Mouse (Mus musculus) forebrain, embryonic 13.5 days (tissue): ENCODE measurements around the gene Clk3. TPM values are rescaled to one million over a fixed set of nuclear protein-coding genes. Genes with fewer than 3 reads are reported as not detected.
"Not testable (repeated sequence)": the region's sequence is repeated elsewhere in the genome, so short reads cannot be mapped to it uniquely, and the experiment has no call there.

Experiments used
- ATAC-seq: fragments of 200-750 bp; cut with Nextera tagmentation; 2 replicates; pipeline ENCODE4 v1.8.0; 2017
- H3K27ac ChIP-seq: fragments of 300-500 bp; sonication (generic); 2 replicates; pipeline ENCODE4 v1.5.1; 2015; ENCODE audit warnings: inconsistent platforms, mild to moderate bottlenecking, moderate library complexity
- H3K27me3 ChIP-seq: fragments of 300-500 bp; sonication (generic); 2 replicates; pipeline ENCODE4 v1.6.1; 2015; ENCODE audit warnings: mild to moderate bottlenecking, inconsistent platforms
- H3K36me3 ChIP-seq: fragments of 300-500 bp; sonication (generic); 2 replicates; pipeline ENCODE4 v1.6.1; 2015; ENCODE audit warnings: mild to moderate bottlenecking, inconsistent platforms; ENCODE audit not compliant: poor library complexity, severe bottlenecking
- H3K4me1 ChIP-seq: fragments of 300-500 bp; sonication (generic); 2 replicates; pipeline ENCODE4 v1.6.1; 2015; ENCODE audit warnings: inconsistent platforms
- H3K4me2 ChIP-seq: fragments of 300-500 bp; sonication (generic); 2 replicates; pipeline ENCODE4 v1.6.1; 2015; ENCODE audit warnings: inconsistent platforms, mild to moderate bottlenecking, moderate library complexity
- H3K4me3 ChIP-seq: fragments of 300-500 bp; sonication (generic); 2 replicates; pipeline ENCODE4 v1.5.1; 2015; ENCODE audit warnings: mild to moderate bottlenecking, inconsistent platforms
- H3K9ac ChIP-seq: fragments of 300-500 bp; sonication (generic); 2 replicates; pipeline ENCODE4 v1.6.1; 2015; ENCODE audit warnings: mild to moderate bottlenecking, inconsistent platforms
- H3K9me3 ChIP-seq: fragments of 300-500 bp; sonication (generic); replicated peaks from 2 replicates; pipeline ENCODE4 v1.6.1; 2016; ENCODE audit warnings: inconsistent platforms
- WGBS: fragments of 180-500 bp; shearing (Covaris S2); methylation state at CpG from one replicate; pipeline ENCODE4 v1.1.7; 2015; 5-methylcytosine and 5-hydroxymethylcytosine counted together
- polyA plus RNA-seq: library from polyadenylated mRNA; unstranded; fragments of >200 nt; fragmentation: Nextera tagmentation; extraction: Ambion mirVana; gene quantifications from 2 replicates; pipeline ENCODE4 v1.2.1, GENCODE M21; 2015

Gene Clk3
- polyA plus RNA-seq, 1 experiment from 2014 or later = 90.5 TPM

DNA sequence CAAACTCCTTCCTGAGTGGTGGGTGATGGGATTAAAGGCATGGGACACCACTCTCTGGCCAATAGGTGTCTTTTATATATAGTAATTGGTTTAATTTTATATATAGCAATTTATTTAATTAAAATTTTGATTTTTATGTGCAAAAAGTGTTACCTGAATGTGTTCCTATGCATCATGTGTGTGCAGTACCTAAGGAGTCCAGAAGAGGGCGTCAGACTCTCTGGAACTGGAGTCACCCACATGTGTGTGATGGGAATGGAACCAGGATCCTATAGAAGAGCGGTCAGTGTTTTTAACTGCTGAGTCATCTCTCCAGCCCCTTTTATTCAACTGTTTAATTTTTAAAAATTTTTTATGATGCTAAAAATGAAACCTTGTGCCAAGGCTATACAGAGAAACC lies 53.5 kb downstream of the Clk3 start:
- WGBS = 76% methylated on average over 2 of the region's 2 CpGs
- Histone ChIP-seq H3K4me1 (peaks cover 17% of the 10 kb centered on the region), H3K4me2 (no peak overlapping the region), H3K4me3 (no peak overlapping the region), H3K36me3 (peaks cover 52% of the 10 kb centered on the region), H3K27ac (no peak overlapping the region), H3K27me3 (no peaks in the 10 kb centered on the region), H3K9me3 (no peaks in the 10 kb centered on the region), H3K9ac (no peak overlapping the region)
- no peak for ATAC-seq

DNA sequence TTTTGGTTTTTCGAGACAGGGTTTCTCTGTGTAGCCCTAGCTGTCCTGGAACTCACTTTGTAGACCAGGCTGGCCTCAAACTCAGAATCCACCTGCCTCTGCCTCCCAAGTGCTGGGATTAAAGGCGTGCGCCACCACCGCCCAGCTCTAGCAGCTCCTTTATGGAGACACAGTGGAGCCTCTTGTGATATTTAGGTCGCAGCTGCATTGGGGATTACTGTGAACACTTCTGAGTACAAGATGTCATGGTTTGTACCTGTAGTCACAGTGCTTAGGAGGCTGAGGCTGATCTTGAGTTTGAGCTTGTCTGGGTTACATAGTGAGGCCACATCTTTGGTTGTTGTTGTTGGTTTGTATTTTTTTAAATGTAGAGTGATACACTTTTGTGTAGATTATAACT lies 55.4 kb downstream of the Clk3 start:
- 94% methylated on average over 5 of the region's 5 CpGs for WGBS

DNA sequence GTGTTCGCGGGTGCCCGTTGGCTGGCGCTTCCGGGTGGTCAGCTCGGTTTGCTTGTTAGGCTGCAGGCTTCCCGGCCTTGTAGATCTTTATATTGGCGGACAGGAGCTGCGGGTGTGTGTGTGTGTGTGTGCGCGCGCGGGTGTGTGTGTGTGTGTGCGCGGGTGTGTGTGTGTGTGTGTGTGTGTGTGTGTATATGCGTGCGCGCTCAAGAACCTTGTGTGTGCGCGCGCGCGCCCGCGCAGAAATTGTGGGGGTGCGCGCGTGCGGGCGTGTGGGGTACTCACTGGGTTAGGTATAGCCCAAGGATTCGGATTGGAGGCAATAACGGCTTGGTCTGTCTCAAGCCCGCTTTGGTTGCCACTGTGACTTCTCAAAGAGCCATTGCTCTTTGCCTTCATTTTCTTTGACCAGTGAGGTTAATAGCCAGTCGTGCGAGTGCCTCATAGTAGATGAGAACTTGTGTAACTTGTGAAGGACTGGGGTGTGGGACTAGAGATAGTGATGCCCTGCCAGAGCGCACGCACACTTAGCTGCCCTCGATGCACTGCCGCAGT lies 56.9 kb downstream of the Clk3 start:
- Histone ChIP-seq H3K27me3 (no peaks in the 10 kb centered on the region), H3K36me3 (peaks cover 20% of the 10 kb centered on the region), H3K27ac (peak overlapping the region; percentile 79), H3K9ac (peak overlapping the region; percentile 90), H3K9me3 (no peaks in the 10 kb centered on the region), H3K4me2 (peak overlapping the region; percentile 70), H3K4me3 (peak overlapping the region; percentile 94), H3K4me1 (peaks cover 17% of the 10 kb centered on the region)
- ATAC-seq = peak; percentile 74
- 6% methylated on average over 38 of the region's 39 CpGs for WGBS

More for the DNA sequence above, 55.4 kb downstream of the Clk3 start:
- not testable (repeated sequence) for H3K27me3 ChIP-seq, ATAC-seq, H3K27ac ChIP-seq, H3K4me2 ChIP-seq, H3K9me3 ChIP-seq, H3K4me3 ChIP-seq, H3K9ac ChIP-seq
- H3K36me3 ChIP-seq = peaks cover 34% of the 10 kb centered on the region
- peaks cover 17% of the 10 kb centered on the region for H3K4me1 ChIP-seq

DNA sequence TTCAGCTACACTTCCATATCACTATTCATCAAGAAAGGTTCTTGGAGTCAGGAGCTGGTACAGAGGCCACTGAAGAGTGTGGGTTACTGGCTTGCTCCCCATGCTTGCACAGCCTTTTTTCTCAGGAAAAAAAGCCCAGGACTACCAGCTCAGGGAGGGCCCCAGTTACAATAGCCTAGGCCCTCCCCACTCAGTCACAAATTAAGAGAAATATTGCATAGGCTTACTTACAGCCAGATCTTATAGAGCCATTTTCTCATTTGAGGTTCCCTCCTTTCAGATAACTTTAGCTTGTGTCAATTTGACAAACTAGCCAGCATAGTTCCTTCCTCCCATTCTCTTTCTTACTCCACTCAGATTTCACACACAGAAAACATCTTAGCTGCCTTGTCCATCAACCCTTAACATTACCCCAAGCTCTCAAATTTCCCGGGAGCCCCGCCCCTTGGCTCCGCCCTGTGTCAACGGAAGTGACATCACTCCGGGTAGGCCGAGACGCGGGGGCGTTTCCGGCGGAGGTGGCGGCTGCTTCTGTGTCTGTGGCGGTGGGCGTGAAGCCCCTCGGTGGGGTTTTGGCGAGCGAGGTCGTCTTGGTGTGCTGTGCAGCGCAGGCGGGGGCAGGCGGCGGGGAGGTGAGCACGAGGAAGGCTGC lies 57.5 kb downstream of the Clk3 start, which contains the start of gene Edc3:
Edc3 (plus strand) TSS at position 473 of the 652 bp plus-strand sequence.
- peaks cover 17% of the 10 kb centered on the region for H3K4me1 ChIP-seq
- H3K4me3 ChIP-seq = peak within 1 kb of the TSS; percentile 94
- peaks cover 15% of the 10 kb centered on the region for H3K36me3 ChIP-seq
- no peaks in the 10 kb centered on the region for H3K9me3 ChIP-seq
- H3K9ac ChIP-seq = peak within 1 kb of the TSS; percentile 90
- no peaks in the 10 kb centered on the region for H3K27me3 ChIP-seq
- peak within 1 kb of the TSS; percentile 70 for H3K4me2 ChIP-seq
- peak; percentile 95 for ATAC-seq
- under 1% methylated on average over 23 of the region's 23 CpGs for WGBS
- peak within 1 kb of the TSS; percentile 79 for H3K27ac ChIP-seq

DNA sequence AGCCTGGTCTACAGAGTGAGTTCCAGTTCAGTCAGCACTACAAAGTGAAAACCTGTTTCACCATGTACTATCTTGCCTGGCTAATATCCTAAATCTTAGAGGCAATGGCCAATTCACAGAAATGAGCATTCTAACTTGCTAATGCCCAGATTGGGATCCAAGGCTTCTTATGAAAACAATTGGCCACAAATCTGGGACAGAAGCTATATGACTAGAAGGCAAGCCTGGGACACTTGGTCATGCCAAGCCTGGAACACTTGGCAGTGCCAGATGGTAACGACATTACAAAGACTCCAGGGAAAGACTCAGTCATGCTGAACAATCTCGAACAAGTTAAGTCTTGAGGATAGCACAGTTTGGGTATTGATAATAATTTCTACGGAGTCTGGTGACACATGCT lies 59.2 kb downstream of the Clk3 start:
- Histone ChIP-seq H3K4me2 (no peak overlapping the region), H3K9me3 (no peaks in the 10 kb centered on the region), H3K4me3 (no peak overlapping the region), H3K36me3 (no peaks in the 10 kb centered on the region), H3K4me1 (peaks cover 17% of the 10 kb centered on the region), H3K27ac (no peak overlapping the region), H3K27me3 (no peaks in the 10 kb centered on the region), H3K9ac (no peak overlapping the region)
- 89% methylated on average over 3 of the region's 3 CpGs for WGBS
- ATAC-seq = no peak

Other genes starting within 250 kb of the Clk3 start
- gene Cox5a, start 244.6 kb downstream of the Clk3 start, polyA plus RNA-seq = 775 and 903 TPM in 2 replicates
- 20.1 and 23.3 TPM in 2 replicates for gene Fam219b, start 228.3 kb downstream of the Clk3 start, polyA plus RNA-seq
- 63.2 and 70.0 TPM in 2 replicates for gene Mpi, start 213.1 kb downstream of the Clk3 start, polyA plus RNA-seq
- gene Scamp2, start 204.9 kb downstream of the Clk3 start, polyA plus RNA-seq = 56.5 and 63.9 TPM in 2 replicates
- gene Ulk3, start 176.4 kb downstream of the Clk3 start, polyA plus RNA-seq = 20.0 and 20.3 TPM in 2 replicates
- not detected in 2 replicates for gene Cplx3, start 159.6 kb downstream of the Clk3 start, polyA plus RNA-seq
- not detected in 2 replicates for gene Lman1l, start 145.1 kb downstream of the Clk3 start, polyA plus RNA-seq
- 35.0 and 39.8 TPM in 2 replicates for gene Csk, start 112.2 kb downstream of the Clk3 start, polyA plus RNA-seq
- gene Cyp1a2, start 82.2 kb downstream of the Clk3 start, polyA plus RNA-seq = not detected in 2 replicates
- gene Cyp1a1, start 77.9 kb downstream of the Clk3 start, polyA plus RNA-seq = 0.06 TPM in 1 of 2 replicates, not detected in the other
- gene Edc3, start 57.3 kb downstream of the Clk3 start, polyA plus RNA-seq = 36.0 and 41.5 TPM in 2 replicates
- 12.3 and 12.8 TPM in 2 replicates for gene Arid3b, start 70.9 kb upstream of the Clk3 start, polyA plus RNA-seq
- gene Ubl7, start 145.1 kb upstream of the Clk3 start, polyA plus RNA-seq = 164 and 165 TPM in 2 replicates
- 1.1 and 2.2 TPM in 2 replicates for gene Sema7a, start 174.3 kb upstream of the Clk3 start, polyA plus RNA-seq
- 0.23 and 0.65 TPM in 2 replicates for gene Cyp11a1, start 240.6 kb upstream of the Clk3 start, polyA plus RNA-seq